Mouse (Mus musculus): ENCODE measurements around the gene Sae1. TPM values are rescaled to one million over a fixed set of nuclear protein-coding genes. Genes with fewer than 3 reads are reported as not detected.
A peak's percentile ranks its signal among the peaks of the same experiment; 100 is the strongest.

The Sae1 gene
- polyA plus RNA-seq, 1 experiment from 2014 or later = 297 TPM

DNA sequence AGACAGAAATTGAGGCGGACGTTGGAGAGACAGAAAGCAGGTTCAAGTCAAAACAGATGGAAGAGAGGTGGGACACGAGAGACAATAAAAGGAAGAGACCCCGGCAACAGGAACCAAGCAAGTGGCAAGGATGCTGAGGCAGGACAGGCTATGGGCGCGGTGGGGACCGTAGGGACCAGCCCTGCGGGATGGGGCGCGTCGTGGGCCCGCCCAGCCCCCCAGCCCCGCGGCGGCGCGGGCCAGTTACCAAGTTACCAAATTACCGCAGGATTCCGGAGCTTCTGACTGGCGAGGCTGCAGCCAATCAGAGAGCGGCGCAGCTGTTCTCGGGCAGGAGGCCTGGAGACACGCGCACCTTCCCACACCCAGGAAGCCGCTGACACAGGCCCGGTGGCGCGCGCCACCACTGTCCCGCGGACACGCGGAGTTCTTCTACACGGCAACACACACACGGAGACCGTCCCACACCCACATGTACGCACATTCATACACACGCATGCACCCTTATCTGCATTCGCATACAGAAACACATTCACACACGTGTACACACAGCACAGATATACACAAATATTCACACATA, 92.2 kb downstream of the Sae1 start:
- peaks cover 29% of the 10 kb centered on the region for H3K4me1 ChIP-seq (replicated peaks; ENCODE audit: control insufficient read depth, insufficient read depth, low read length)
- H3K4me3 ChIP-seq (replicated peaks; ENCODE audit: low read length) = peak overlapping the region; percentile 55
- no peaks in the 10 kb centered on the region for H3K36me3 ChIP-seq (ENCODE audit: control insufficient read depth, insufficient read depth)
- WGBS = 2% methylated on average over 41 of the region's 41 CpGs
- peak overlapping the region; percentile 83 for H3K27ac ChIP-seq (ENCODE audit: low read length)
- peak overlapping the region; percentile 94 for H3K4me2 ChIP-seq (ENCODE audit: low read length)
- H3K9me3 ChIP-seq (ENCODE audit: control insufficient read depth, low read length) = no peaks in the 10 kb centered on the region
- peak overlapping the region; percentile 56 for H3K9ac ChIP-seq (replicated peaks; ENCODE audit: low read depth, low read length)
- H3K27me3 ChIP-seq (replicated peaks; ENCODE audit: control insufficient read depth, insufficient read depth, low read length) = no peaks in the 10 kb centered on the region
- ATAC-seq = peak; percentile 38

DNA sequence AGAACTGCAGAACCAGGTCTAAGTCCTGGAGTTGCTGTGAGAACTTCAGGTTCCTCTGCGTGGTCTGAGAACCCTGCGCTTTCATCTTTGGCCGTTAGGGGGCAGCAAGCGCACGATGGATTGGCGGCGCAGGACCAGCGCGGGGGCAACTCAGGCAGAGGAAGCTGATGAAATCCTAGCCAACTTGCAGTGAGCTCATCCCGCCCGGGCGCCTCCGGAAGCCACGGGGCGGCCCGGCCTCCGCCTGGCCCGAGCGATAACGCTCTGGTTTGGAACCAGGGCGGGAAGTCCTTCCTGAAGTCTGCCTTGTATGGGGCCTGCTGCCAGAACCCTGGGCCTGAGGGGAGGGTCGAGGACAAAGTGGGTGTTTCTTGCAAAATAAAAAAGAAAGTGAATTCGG, 92.8 kb downstream of the Sae1 start:
- no peaks in the 10 kb centered on the region for H3K36me3 ChIP-seq (ENCODE audit: control insufficient read depth, insufficient read depth)
- H3K9me3 ChIP-seq (ENCODE audit: control insufficient read depth, low read length) = no peaks in the 10 kb centered on the region
- H3K4me2 ChIP-seq (ENCODE audit: low read length) = peak overlapping the region; percentile 94
- peak overlapping the region; percentile 55 for H3K4me3 ChIP-seq (replicated peaks; ENCODE audit: low read length)
- no peaks in the 10 kb centered on the region for H3K27me3 ChIP-seq (replicated peaks; ENCODE audit: control insufficient read depth, insufficient read depth, low read length)
- peak overlapping the region; percentile 56 for H3K9ac ChIP-seq (replicated peaks; ENCODE audit: low read depth, low read length)
- peak; percentile 55 for ATAC-seq
- WGBS = under 1% methylated on average over 23 of the region's 23 CpGs
- H3K27ac ChIP-seq (ENCODE audit: low read length) = peak overlapping the region; percentile 83
- peaks cover 26% of the 10 kb centered on the region for H3K4me1 ChIP-seq (replicated peaks; ENCODE audit: control insufficient read depth, insufficient read depth, low read length)

DNA sequence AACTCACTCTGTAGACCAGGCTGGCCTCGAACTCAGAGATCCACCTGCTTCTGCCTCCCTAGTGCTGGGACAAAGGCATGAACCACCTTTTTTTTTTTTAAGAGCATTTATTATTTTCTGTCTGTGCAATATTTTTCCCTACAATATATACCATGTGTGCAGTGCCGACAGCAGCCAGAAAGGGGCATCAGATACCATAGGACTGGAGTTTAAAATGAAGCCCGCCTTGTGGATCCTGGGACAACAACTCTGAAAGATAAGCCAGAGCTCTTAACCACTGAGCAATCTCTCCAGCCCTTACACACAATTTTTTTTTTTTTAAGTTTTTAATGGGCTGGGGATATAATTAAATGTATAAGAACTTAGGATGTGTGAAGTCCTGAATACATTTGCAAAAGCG, 93.3 kb downstream of the Sae1 start:
- H3K4me2 ChIP-seq (ENCODE audit: low read length) = peak overlapping the region; percentile 94
- peak; percentile 34; the same call in 1 of the 2 replicates for ATAC-seq
- H3K36me3 ChIP-seq (ENCODE audit: control insufficient read depth, insufficient read depth) = no peaks in the 10 kb centered on the region
- no peak overlapping the region for H3K4me3 ChIP-seq (replicated peaks; ENCODE audit: low read length)
- H3K9ac ChIP-seq (replicated peaks; ENCODE audit: low read depth, low read length) = no peak overlapping the region
- no peak overlapping the region for H3K27ac ChIP-seq (ENCODE audit: low read length)
- no peaks in the 10 kb centered on the region for H3K27me3 ChIP-seq (replicated peaks; ENCODE audit: control insufficient read depth, insufficient read depth, low read length)
- WGBS = 32% methylated on average over 4 of the region's 4 CpGs
- no peaks in the 10 kb centered on the region for H3K9me3 ChIP-seq (ENCODE audit: control insufficient read depth, low read length)
- H3K4me1 ChIP-seq (replicated peaks; ENCODE audit: control insufficient read depth, insufficient read depth, low read length) = peaks cover 26% of the 10 kb centered on the region

DNA sequence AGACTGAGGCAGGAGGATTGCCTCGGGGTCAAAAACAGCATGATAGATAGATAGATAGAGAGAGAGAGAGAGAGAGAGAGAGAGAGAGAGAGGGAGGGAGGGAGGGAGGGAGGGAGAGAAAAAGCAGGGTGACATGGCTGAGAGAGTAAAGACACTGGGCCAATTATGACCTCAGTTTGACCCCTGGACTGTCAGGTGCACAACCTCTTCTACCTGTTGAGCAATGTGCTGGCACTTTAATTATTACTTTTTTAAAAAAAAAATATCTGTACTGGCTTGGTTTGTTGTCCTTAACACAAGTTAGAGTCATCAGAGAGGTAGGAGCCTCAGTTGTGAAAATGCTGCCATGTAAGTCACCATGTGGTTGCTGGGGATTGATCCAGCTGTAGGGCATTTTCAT, 99.8 kb downstream of the Sae1 start:
- WGBS = 62% methylated on average over 1 of the region's 1 CpGs
- H3K36me3 ChIP-seq (ENCODE audit: control insufficient read depth, insufficient read depth) = peaks cover 6% of the 10 kb centered on the region

DNA sequence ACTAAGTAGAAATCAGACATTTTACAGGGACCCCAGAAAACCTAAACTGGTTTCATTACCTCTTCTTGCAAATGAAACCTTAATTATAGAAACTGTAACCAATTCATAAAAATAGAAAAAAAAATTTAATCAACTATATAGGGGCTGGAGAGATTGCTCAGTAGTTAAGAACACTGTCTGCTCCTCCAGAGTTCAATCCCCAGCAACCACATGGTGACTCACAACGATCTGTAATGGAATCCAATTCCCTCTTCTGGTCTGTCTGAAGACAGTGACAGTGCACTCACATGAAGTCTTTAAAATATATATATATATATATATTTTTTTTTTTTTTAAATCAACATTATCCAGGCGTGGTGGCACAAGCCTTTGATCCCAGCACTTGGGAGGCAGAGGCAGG, 100.6 kb downstream of the Sae1 start:
- Histone ChIP-seq H3K4me1 (replicated peaks; ENCODE audit: control insufficient read depth, insufficient read depth, low read length) (peaks cover 11% of the 10 kb centered on the region), H3K27ac (ENCODE audit: low read length) (peak overlapping the region; percentile 90), H3K9me3 (ENCODE audit: control insufficient read depth, low read length) (no peaks in the 10 kb centered on the region), H3K4me3 (replicated peaks; ENCODE audit: low read length) (peak overlapping the region; percentile 61), H3K27me3 (replicated peaks; ENCODE audit: control insufficient read depth, insufficient read depth, low read length) (no peaks in the 10 kb centered on the region), H3K9ac (replicated peaks; ENCODE audit: low read depth, low read length) (peak overlapping the region; percentile 66), H3K36me3 (ENCODE audit: control insufficient read depth, insufficient read depth) (peaks cover 6% of the 10 kb centered on the region), H3K4me2 (ENCODE audit: low read length) (peak overlapping the region; percentile 52)
- no peak for ATAC-seq
- 78% methylated on average over 2 of the region's 2 CpGs for WGBS

More for the DNA sequence above, 99.8 kb downstream of the Sae1 start:
- no peaks in the 10 kb centered on the region for H3K27me3 ChIP-seq (replicated peaks; ENCODE audit: control insufficient read depth, insufficient read depth, low read length)
- no peak overlapping the region for H3K4me2 ChIP-seq (ENCODE audit: low read length)
- H3K4me3 ChIP-seq (replicated peaks; ENCODE audit: low read length) = no peak overlapping the region
- no peak overlapping the region for H3K27ac ChIP-seq (ENCODE audit: low read length)
- no peak overlapping the region for H3K9ac ChIP-seq (replicated peaks; ENCODE audit: low read depth, low read length)
- H3K9me3 ChIP-seq (ENCODE audit: control insufficient read depth, low read length) = no peaks in the 10 kb centered on the region
- no peak for ATAC-seq
- peaks cover 11% of the 10 kb centered on the region for H3K4me1 ChIP-seq (replicated peaks; ENCODE audit: control insufficient read depth, insufficient read depth, low read length)

DNA sequence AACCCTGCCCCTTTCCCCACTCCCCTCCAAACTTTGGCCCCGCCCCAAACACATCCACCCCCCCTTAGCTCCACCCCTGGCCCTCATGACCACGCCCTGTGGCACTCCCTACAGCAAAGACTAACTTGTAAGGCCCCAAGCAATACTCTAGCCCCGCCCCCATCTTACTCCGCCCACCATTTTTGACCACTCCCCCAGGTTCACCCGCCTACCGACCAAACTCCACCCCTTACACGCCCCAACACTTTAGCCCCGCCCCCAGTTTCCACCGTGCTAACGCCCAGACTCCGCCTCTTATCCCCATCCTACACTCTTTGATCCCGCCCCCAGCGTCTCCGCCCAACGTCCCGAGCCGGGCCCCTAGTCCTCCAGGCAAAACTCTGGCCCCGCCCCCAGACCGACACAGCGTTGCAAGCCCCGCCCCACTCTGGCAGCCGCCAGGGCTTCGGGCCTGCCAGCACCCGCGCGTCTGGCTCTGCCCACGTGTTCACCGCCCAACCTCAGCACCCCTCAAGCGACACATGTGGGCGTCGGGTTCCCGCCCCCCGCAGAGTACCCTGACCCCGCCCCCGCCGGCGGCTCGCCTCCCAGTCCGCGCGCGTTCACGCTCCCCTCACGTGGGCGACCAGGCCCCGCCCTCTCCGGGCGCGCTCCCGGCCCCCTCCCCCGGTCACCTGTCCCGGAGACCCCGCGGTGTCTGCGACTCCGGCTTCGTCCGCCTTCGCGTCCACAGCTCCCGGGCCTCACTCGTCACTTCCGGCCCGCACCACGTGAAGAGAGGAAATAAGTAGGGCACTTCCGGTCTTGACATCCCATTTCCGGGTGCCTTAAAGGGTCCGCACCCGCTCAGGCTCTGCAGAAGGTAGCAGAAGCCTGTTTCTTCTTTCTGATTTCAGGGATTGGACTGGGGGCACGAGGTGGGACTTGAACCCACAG, 101.3 kb downstream of the Sae1 start, which contains the start of gene Ccdc9:
Ccdc9 (minus strand) TSS at position 770 of the 936 bp plus-strand sequence.
- peak; percentile 95 for ATAC-seq
- WGBS = under 1% methylated on average over 67 of the region's 70 CpGs
- Histone ChIP-seq H3K27ac (ENCODE audit: low read length) (peak within 1 kb of the TSS; percentile 90), H3K9ac (replicated peaks; ENCODE audit: low read depth, low read length) (peak within 1 kb of the TSS; percentile 66), H3K9me3 (ENCODE audit: control insufficient read depth, low read length) (no peaks in the 10 kb centered on the region), H3K27me3 (replicated peaks; ENCODE audit: control insufficient read depth, insufficient read depth, low read length) (no peaks in the 10 kb centered on the region), H3K36me3 (ENCODE audit: control insufficient read depth, insufficient read depth) (peaks cover 7% of the 10 kb centered on the region), H3K4me1 (replicated peaks; ENCODE audit: control insufficient read depth, insufficient read depth, low read length) (peaks cover 11% of the 10 kb centered on the region), H3K4me2 (ENCODE audit: low read length) (peak within 1 kb of the TSS; percentile 52), H3K4me3 (replicated peaks; ENCODE audit: low read length) (peak within 1 kb of the TSS; percentile 61)

DNA sequence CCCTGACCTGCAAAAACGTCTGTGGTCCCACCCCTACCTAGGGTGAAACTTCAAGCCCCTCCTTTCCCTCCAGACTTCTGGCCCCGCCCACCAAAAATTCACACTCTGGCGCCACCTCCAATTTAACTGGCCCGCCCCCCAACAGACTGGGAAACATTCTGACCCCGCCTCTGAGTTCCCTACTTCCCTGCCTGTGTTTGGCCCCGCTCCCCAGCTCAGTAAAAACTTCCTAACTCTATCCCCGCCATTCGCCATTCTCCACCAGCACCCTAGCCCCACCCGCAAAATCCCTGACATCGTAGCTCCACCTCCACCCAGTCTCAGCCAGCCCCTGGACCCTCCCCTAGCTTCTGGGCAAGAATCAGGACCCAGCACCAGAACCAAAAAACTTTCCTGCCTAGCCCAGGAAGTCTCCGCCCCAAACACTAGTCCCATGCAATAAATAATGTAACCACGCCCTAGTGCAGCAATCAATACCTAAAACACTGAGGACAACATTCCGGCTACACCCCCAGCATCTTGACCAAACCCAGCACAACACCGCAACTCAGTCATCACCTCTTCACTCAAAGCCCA, 102.1 kb downstream of the Sae1 start:
- peak; percentile 24 for ATAC-seq
- Histone ChIP-seq H3K27me3 (replicated peaks; ENCODE audit: control insufficient read depth, insufficient read depth, low read length) (no peaks in the 10 kb centered on the region), H3K36me3 (ENCODE audit: control insufficient read depth, insufficient read depth) (peaks cover 11% of the 10 kb centered on the region), H3K9me3 (ENCODE audit: control insufficient read depth, low read length) (no peaks in the 10 kb centered on the region), H3K27ac (ENCODE audit: low read length) (no peak overlapping the region), H3K9ac (replicated peaks; ENCODE audit: low read depth, low read length) (no peak overlapping the region), H3K4me2 (ENCODE audit: low read length) (peak overlapping the region; percentile 52), H3K4me3 (replicated peaks; ENCODE audit: low read length) (peak overlapping the region; percentile 61), H3K4me1 (replicated peaks; ENCODE audit: control insufficient read depth, insufficient read depth, low read length) (peaks cover 11% of the 10 kb centered on the region)
- WGBS = 3% methylated on average over 14 of the region's 14 CpGs

DNA sequence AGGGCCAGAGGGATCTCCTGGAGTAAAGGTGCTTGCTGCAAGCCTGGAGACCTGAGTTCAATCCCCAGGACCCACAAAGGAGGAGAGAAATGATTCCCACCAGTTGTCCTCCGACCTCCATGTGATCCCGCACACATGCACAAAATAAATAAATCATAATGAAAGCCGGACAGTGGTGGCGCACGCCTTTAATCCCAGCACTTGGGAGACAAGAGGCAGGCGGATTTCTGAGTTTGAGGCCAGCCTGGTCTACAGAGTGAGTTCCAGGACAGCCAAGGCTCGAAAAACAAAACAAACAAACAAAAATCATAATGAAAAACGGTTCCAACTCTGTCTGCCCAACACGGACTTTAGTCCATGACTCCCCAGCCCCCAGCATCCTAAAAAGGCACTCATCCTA, 102.7 kb downstream of the Sae1 start:
- H3K4me3 ChIP-seq (replicated peaks; ENCODE audit: low read length) = no peak overlapping the region
- H3K9me3 ChIP-seq (ENCODE audit: control insufficient read depth, low read length) = no peaks in the 10 kb centered on the region
- H3K9ac ChIP-seq (replicated peaks; ENCODE audit: low read depth, low read length) = no peak overlapping the region
- WGBS = 73% methylated on average over 9 of the region's 9 CpGs
- peaks cover 11% of the 10 kb centered on the region for H3K36me3 ChIP-seq (ENCODE audit: control insufficient read depth, insufficient read depth)
- H3K4me1 ChIP-seq (replicated peaks; ENCODE audit: control insufficient read depth, insufficient read depth, low read length) = peaks cover 11% of the 10 kb centered on the region
- H3K4me2 ChIP-seq (ENCODE audit: low read length) = no peak overlapping the region
- H3K27me3 ChIP-seq (replicated peaks; ENCODE audit: control insufficient read depth, insufficient read depth, low read length) = no peaks in the 10 kb centered on the region
- H3K27ac ChIP-seq (ENCODE audit: low read length) = no peak overlapping the region
- no peak for ATAC-seq

DNA sequence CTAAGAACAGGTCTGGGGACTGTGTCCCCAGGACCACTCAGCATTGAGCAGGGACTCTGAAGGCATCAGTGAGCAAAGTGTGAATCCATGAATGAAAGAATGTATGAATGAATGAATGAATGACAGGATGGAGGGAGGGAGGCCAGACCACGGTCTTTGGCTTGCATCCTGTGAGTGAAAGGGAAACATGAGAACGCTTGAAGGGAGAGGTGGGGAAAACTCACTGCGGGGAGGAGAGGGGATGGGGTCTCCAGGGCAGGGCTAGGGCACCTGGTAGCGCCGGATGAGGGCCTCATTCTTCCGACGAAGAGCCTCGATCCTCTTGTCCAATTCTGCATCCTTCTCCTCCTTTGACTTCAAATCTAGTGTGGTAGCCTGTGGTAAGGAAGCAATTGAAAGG, 103.6 kb downstream of the Sae1 start:
- ATAC-seq = no peak
- 86% methylated on average over 8 of the region's 8 CpGs for WGBS
- Histone ChIP-seq H3K4me1 (replicated peaks; ENCODE audit: control insufficient read depth, insufficient read depth, low read length) (peaks cover 11% of the 10 kb centered on the region), H3K27me3 (replicated peaks; ENCODE audit: control insufficient read depth, insufficient read depth, low read length) (no peaks in the 10 kb centered on the region), H3K9ac (replicated peaks; ENCODE audit: low read depth, low read length) (no peak overlapping the region), H3K4me3 (replicated peaks; ENCODE audit: low read length) (no peak overlapping the region), H3K4me2 (ENCODE audit: low read length) (no peak overlapping the region), H3K36me3 (ENCODE audit: control insufficient read depth, insufficient read depth) (peaks cover 11% of the 10 kb centered on the region), H3K9me3 (ENCODE audit: control insufficient read depth, low read length) (no peaks in the 10 kb centered on the region), H3K27ac (ENCODE audit: low read length) (no peak overlapping the region)
